Mouse (Mus musculus) ES-Bruce4 (cell line): ENCODE results near the gene Otop2.

Experiments
- CTCF ChIP-seq: IDR thresholded peaks from one replicate; pipeline ENCODE4 v1.8.1; 2011; ENCODE audit warnings: low read depth, low read length
- EP300 ChIP-seq: IDR thresholded peaks from 2 replicates; pipeline ENCODE4 v1.6.1; 2011; ENCODE audit warnings: low read depth, low read length; ENCODE audit not compliant: insufficient read depth
- POLR2A ChIP-seq: IDR thresholded peaks from one replicate; pipeline ENCODE4 v1.8.1; 2011; ENCODE audit warnings: low read length; ENCODE audit not compliant: insufficient read depth

- TF ChIP-seq EP300 (no peak), POLR2A (no peak), CTCF (no peak)
Measured at GRCm38 (mm10) chr11:115381276-115381675, 74.3 kb downstream of the Otop2 start.
